Mouse (Mus musculus): Measurements from ENCODE around the gene Rbbp4.

DNA sequence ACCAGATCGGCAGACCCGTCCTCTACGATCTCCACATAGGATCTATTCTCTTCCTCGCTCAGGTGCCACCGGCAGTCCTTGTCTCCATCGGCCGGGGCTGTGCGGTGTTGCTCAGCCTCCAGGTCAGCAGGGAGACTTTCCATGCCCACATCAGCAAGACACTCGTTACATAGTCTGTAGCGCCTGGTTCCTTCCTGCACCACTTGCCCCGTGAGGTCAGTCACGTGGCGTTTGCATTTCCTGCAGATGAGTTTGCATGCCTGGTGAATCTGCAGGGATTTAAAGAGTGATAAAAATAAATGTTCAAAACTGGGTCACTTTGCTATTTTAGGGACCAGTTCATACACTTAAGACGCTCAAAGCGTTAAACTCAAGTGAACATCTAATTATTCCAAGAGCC, 19.1 kb upstream of the Rbbp4 start:
- TF ChIP-seq EP300 (IDR thresholded peaks at IDR 0.05; ENCODE audit: insufficient read depth, low read depth, low read length) (no peak), CTCF (IDR thresholded peaks at IDR 0.05) (no peak)
